Mouse (Mus musculus) naive thymus-derived CD4-positive, alpha-beta T cell, adult 5 months (primary cell): ENCODE results near the gene Olfr93. TPM values are rescaled to one million over a fixed set of nuclear protein-coding genes. Genes with fewer than 3 reads are reported as not detected.

Experiments used
- polyA plus RNA-seq: library from polyadenylated mRNA; unstranded; fragments of 100-300 nt; shearing (Covaris generic); gene quantifications from one replicate; pipeline ENCODE4 v1.2.1, GENCODE M21; 2017

Gene Olfr93
- polyA plus RNA-seq = not detected

GRCm38 (mm10) chr17:37161394-37161793, at the start of gene Olfr93:
TSS of gene Olfr93 (minus strand) at chr17:37161494.

GRCm38 (mm10) chr17:37200894-37201293, 39.6 kb upstream of the Olfr93 start, which contains the start of gene Olfr94:
TSS of gene Olfr94 (minus strand) at chr17:37200994.

GRCm38 (mm10) chr17:37193656-37194055, 32.4 kb upstream of the Olfr93 start, which contains the start of gene Ubd:
TSS of gene Ubd (plus strand) at chr17:37193892.

GRCm38 (mm10) chr17:37119988-37120387, 41.3 kb downstream of the Olfr93 start, which contains the start of gene Olfr92:
TSS of gene Olfr92 (minus strand) at chr17:37120088.

DNA sequence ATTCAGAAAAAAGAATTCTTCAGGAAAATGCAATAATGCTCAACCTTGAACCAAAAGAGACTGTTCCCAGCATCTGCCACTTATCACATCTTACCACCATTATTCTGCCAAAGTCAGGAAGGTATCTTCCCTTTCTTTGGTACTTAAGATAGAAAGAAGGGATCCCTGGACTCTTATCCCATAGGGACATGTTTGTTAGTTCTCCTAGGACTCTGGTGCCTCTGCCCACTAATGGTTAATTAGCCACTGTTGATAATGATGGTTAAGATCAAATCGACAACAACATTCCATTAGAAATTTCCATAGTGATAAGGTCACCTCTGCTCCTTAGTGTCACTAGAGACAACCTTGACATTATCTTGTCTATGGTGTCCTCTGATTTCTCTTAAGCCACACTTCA, 63.1 kb downstream of the Olfr93 start, which contains the start of gene Olfr91:
Olfr91 (minus strand) TSS at position 101 of the 400 bp plus-strand sequence.

Other genes starting within 250 kb of the Olfr93 start
- 0.53 TPM for gene Rnf39, start 218.6 kb downstream of the Olfr93 start, polyA plus RNA-seq
- gene Ppp1r11, start 209.8 kb downstream of the Olfr93 start, polyA plus RNA-seq = 108 TPM
- 99.8 TPM for gene Znrd1, start 202.9 kb downstream of the Olfr93 start, polyA plus RNA-seq
- 1.2 TPM for gene Znrd1as, start 202.9 kb downstream of the Olfr93 start, polyA plus RNA-seq
- not detected for gene 2410137M14Rik, start 180.3 kb downstream of the Olfr93 start, polyA plus RNA-seq
- gene H2-M5, start 172.0 kb downstream of the Olfr93 start, polyA plus RNA-seq = not detected
- gene Zfp57, start 160.3 kb downstream of the Olfr93 start, polyA plus RNA-seq = not detected
- gene Mog, start 138.1 kb downstream of the Olfr93 start, polyA plus RNA-seq = not detected
- gene Gabbr1, start 115.5 kb downstream of the Olfr93 start, polyA plus RNA-seq = 15.7 TPM
- gene Olfr90, start 73.0 kb downstream of the Olfr93 start, polyA plus RNA-seq = 0.16 TPM
- gene Olfr91, start 63.2 kb downstream of the Olfr93 start, polyA plus RNA-seq = not detected
- not detected for gene Olfr92, start 41.4 kb downstream of the Olfr93 start, polyA plus RNA-seq
- not detected for gene Ubd, start 32.4 kb upstream of the Olfr93 start, polyA plus RNA-seq
- gene Olfr94, start 39.5 kb upstream of the Olfr93 start, polyA plus RNA-seq = not detected
- not detected for gene Olfr95, start 51.6 kb upstream of the Olfr93 start, polyA plus RNA-seq
- gene Olfr96, start 58.7 kb upstream of the Olfr93 start, polyA plus RNA-seq = not detected
- gene Olfr97, start 75.8 kb upstream of the Olfr93 start, polyA plus RNA-seq = not detected
- not detected for gene Olfr98, start 102.3 kb upstream of the Olfr93 start, polyA plus RNA-seq
- 73.9 TPM for gene H2-M3, start 108.7 kb upstream of the Olfr93 start, polyA plus RNA-seq
- gene Olfr99, start 122.0 kb upstream of the Olfr93 start, polyA plus RNA-seq = 1.3 TPM
- not detected for gene Olfr101, start 142.8 kb upstream of the Olfr93 start, polyA plus RNA-seq
- 0.29 TPM for gene Olfr102, start 155.6 kb upstream of the Olfr93 start, polyA plus RNA-seq
- not detected for gene Olfr103, start 178.2 kb upstream of the Olfr93 start, polyA plus RNA-seq
- not detected for gene Olfr104-ps, start 198.1 kb upstream of the Olfr93 start, polyA plus RNA-seq
- not detected for gene Olfr105-ps, start 217.5 kb upstream of the Olfr93 start, polyA plus RNA-seq
- not detected for gene Olfr106-ps, start 228.9 kb upstream of the Olfr93 start, polyA plus RNA-seq
- gene Olfr107, start 237.7 kb upstream of the Olfr93 start, polyA plus RNA-seq = 0.12 TPM